Mouse (Mus musculus) frontal cortex, postnatal 10 days (tissue): ENCODE results near the gene Rab37.

ENCODE experiments used
- DNase-seq, 2 experiments: peaks; one replicate each; pipeline ENCODE4 v3.0.0; 2022; ENCODE audit warnings: low spot score in 2 of 2, mixed read lengths in 1 of 2

Rab37 gene

DNA sequence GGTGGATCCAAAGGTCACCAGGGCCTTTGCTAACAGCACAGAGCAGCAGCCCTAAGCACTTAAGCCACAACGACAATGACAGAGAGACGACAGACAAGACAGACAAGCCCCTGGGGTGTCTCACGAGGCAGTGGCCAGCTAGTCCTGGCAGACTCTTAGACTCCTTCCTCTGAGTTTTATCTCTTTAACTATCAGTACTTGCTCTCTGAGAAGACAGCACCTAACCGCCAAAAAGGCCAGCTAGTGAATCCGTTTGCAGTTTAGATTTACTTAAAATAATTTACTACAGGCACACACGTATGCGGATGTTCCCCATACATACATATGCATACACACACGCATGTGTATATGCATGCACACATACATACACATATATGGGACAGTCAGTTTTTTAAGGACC lies 106.3 kb downstream of the Rab37 start:
- DNase-seq = no peak

DNA sequence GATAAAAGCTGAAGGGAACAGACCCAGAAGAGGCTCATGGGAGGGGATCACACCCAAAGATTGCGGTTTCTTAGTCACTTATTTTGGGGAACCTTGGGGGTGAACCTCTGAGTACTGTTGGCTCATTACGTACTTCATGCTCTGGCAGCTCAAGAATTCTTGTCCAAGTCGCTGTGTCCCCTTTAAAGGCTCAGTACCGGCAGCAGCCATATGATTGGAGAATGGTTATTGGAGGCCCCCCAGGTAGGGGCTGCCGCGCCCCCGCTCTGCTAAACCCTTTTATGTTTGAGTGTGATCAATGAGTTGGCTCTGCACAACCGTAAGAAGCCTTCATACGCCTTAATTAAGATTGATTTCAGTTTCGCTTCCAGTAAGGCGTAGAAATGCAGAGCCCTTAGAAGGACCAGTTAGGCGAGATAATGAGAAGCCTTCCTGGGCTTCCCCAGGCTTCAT lies 107.7 kb downstream of the Rab37 start:
- no peak for DNase-seq

DNA sequence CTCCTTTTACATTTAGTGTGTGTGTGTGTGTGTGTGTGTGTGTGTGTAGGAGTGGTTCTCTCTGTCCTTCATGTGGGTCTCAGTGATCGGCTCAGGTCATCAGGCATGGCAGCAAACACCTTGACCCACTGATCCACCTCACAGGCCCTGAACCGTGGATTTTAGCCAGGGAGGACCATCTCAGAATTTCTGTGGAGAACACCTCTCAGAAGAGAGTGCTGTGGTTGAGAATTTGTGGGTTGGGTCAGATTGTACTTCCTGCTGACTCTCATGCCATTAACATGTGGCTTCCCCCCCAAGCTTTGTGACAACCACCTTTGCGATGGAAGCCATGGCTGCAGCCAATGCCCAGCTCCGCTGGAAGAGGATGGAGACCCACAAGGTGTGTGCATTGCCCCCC lies 109.3 kb downstream of the Rab37 start:
- DNase-seq = no peak

DNA sequence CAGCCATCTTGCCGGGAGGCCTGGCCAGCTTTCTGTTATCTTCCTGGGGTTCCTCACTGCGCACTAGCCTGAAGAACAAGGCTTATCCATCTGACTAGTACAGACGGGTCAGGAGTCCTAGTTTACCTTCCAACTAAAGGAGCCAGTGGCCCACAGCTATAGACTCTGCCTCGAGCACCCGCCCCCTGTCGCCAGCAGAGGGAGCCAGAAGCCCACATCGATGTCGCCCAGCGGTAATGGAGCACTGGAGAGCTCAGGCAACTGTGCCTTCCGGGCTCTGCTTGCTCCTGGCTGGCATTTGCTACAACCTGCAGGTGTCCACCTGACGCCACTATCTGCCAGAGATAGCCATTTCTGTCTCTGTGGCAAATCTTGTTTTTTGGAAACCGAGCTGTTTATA lies 111.1 kb downstream of the Rab37 start:
- peak; percentile 49 to 77 for DNase-seq

DNA sequence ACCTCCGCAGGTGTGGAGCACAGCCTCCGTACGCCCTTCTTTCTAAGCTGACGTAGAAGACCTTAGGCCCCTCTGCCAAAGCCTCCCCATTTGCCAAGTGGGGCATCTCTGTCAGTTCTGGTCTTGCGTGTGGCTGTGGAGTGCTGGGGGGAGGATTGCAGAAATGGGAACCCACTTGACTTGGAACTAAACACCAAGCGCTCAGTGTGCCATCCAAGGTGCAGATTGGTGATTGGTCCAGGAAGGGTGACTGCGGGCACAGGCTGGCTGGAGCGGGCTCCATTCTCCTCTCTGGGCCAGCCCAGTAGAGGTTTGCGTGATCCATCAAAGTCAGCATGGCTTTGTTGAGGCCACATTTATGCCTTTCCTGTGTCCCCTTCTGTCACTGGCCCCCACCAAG lies 111.5 kb downstream of the Rab37 start:
- no peak for DNase-seq

DNA sequence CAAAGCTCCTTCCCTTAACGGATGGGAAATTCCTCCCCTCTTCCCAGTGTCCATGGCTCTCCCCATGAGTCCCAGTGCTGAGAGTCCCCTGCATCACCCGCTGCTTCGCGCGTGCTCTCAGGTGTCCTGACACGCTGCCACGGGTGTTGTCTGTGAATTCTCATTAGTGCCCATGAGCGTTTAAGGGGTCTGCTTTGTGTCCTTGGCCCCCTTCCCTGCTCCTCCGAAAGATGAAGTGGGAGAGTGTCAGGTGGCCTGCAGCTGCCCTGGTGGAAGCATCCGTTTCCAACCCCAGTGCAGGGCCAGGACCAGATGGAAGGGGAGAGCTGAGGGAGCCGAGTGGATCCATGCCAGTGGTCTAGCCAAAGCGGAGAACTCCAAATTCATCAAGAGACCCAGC lies 116.9 kb downstream of the Rab37 start:
- no peak for DNase-seq

DNA sequence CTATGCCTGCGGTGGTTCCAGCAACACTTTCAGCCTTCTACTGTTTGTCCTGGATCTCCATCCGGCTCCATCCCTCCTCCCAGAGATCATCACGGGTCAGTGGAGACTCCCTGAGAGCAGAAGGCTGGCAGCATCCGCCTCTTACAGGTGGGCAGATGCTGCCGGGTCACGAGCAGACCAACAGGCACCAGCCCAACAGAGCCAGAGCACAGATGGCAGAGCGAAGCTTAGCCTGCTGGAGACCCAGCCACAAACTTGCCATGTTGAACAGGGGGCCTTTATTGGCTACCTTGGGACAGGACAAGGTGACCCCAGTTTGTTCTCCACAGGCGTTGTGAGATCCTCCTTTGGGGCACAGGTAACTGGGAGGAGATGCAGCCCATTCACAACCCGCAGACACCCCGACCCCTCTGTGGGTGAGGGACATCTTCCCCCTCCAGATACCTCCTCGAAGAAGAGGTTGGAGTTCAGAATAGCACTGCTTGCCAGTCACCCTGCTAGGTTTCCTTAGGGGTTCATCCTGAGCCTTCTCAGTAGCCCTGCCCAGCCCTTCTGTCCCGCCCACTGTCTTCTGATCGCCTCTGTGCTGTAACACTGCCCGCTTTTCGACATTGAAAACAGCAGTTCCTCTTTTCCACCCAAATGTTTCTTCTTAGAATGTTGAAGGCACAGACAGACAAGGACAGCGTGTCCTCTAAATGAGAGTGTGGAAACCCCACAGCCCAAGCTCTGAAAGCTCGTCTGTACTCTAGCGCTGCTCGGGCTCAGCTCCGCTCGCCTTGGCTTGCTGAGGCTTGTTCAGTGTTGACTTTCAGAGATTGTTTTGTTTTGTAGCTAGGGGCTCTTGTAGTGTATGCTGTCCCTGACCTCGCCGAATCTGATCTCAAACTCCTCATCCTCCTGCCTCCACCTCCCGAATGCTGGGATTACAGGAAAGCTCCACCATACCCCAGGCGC lies 117.8 kb downstream of the Rab37 start:
- no peak for DNase-seq

DNA sequence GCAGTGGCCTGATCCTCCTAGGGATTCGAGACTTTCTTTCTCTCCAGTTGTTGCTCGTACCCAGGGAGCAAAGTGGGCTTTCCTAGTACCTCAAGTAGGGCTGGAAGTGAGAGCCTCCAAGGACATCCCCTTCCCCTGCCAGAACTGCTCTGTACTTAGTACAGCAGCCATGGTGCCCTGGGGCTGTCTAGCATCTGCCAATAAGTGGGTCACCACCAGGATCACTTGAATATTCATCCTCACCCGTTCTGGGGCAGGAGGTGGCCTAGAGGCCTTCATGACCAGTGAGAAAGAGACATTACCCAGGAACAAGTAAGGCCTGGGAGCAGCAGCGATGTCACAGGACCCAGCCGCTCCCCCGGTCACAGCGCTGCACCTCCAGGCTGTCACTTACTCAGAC lies 118.7 kb downstream of the Rab37 start:
- no peak for DNase-seq
